Mouse (Mus musculus) small intestine, adult 10 weeks (tissue): ENCODE data around the gene Ino80. TPM values are rescaled to one million over a fixed set of nuclear protein-coding genes. Genes with fewer than 3 reads are reported as not detected.

Experiments used
- polyA plus RNA-seq: library from polyadenylated mRNA; stranded (reverse); fragments of 350-450 nt; fragmentation: Illumina TruSeq; extraction: RNeasy Lipid Tissue Mini Kit (QIAGEN cat#74804); gene quantifications from one replicate; pipeline ENCODE4 v1.2.3, GENCODE M21; 2014; ENCODE audit warnings: low replicate concordance

Ino80 gene
- 20.3 TPM for polyA plus RNA-seq

GRCm38 (mm10) chr2:119477571-119478396 is at the start of gene Ino80:
Ino80 (minus strand) TSS chr2:119477687.

GRCm38 (mm10) chr2:119350555-119351486 is 126.7 kb downstream of the Ino80 start, which contains the start of gene Chac1:
Chac1 (plus strand) TSS chr2:119351229.

GRCm38 (mm10) chr2:119325568-119326143 is 151.8 kb downstream of the Ino80 start, which contains the start of gene Dll4:
Dll4 (plus strand) TSS chr2:119325784.

Other genes with a start within 250 kb of the Ino80 start
- gene Ppp1r14d, start 247.8 kb downstream of the Ino80 start, polyA plus RNA-seq: 40.4 TPM
- 24.6 TPM for gene Spint1, start 240.3 kb downstream of the Ino80 start, polyA plus RNA-seq
- gene Rhov, start 206.4 kb downstream of the Ino80 start, polyA plus RNA-seq: not detected
- gene Vps18, start 188.9 kb downstream of the Ino80 start, polyA plus RNA-seq: 0.26 TPM
- gene Dll4, start 151.9 kb downstream of the Ino80 start, polyA plus RNA-seq: 0.30 TPM
- not detected for gene Chac1, start 126.5 kb downstream of the Ino80 start, polyA plus RNA-seq
- 0.30 TPM for gene Exd1, start 69.9 kb upstream of the Ino80 start, polyA plus RNA-seq
- 317 TPM for gene Chp1, start 70.0 kb upstream of the Ino80 start, polyA plus RNA-seq
- 43.0 TPM for gene Nusap1, start 140.6 kb upstream of the Ino80 start, polyA plus RNA-seq
- 18.3 TPM for gene Oip5, start 140.8 kb upstream of the Ino80 start, polyA plus RNA-seq
- gene Ndufaf1, start 185.1 kb upstream of the Ino80 start, polyA plus RNA-seq: 55.0 TPM
- gene Rtf1, start 197.4 kb upstream of the Ino80 start, polyA plus RNA-seq: 18.2 TPM